Mouse (Mus musculus) hindbrain, embryonic 13.5 days (tissue): ENCODE measurements around the gene Pak2. TPM values are rescaled to one million over a fixed set of nuclear protein-coding genes. Genes with fewer than 3 reads are reported as not detected.
A peak's percentile ranks its signal among the peaks of the same experiment; 100 is the strongest.
"Not testable (repeated sequence)": the region's sequence is repeated elsewhere in the genome, so short reads cannot be mapped to it uniquely, and the experiment has no call there.

Source experiments
- ATAC-seq: fragments of 200-750 bp; cut with Nextera tagmentation; 2 replicates; pipeline ENCODE4 v1.8.0; 2017; ENCODE audit warnings: moderate TSS enrichment; ENCODE audit not compliant: low FRiP score
- H3K27ac ChIP-seq: fragments of 300-500 bp; sonication (generic); 2 replicates; pipeline ENCODE4 v1.5.1; 2015; ENCODE audit warnings: inconsistent platforms, mild to moderate bottlenecking, moderate library complexity
- H3K27me3 ChIP-seq: fragments of 300-500 bp; sonication (generic); 2 replicates; pipeline ENCODE4 v1.6.1; 2015; ENCODE audit warnings: mild to moderate bottlenecking, inconsistent platforms
- H3K36me3 ChIP-seq: fragments of 300-500 bp; sonication (generic); 2 replicates; pipeline ENCODE4 v1.6.1; 2015; ENCODE audit warnings: mild to moderate bottlenecking, inconsistent platforms
- H3K4me1 ChIP-seq: fragments of 300-500 bp; sonication (generic); replicated peaks from 2 replicates; pipeline ENCODE4 v1.6.1; 2015; ENCODE audit warnings: inconsistent platforms
- H3K4me2 ChIP-seq: fragments of 300-500 bp; sonication (generic); 2 replicates; pipeline ENCODE4 v1.6.1; 2015; ENCODE audit warnings: inconsistent platforms, mild to moderate bottlenecking, moderate library complexity
- H3K4me3 ChIP-seq: fragments of 300-500 bp; sonication (generic); 2 replicates; pipeline ENCODE4 v1.5.1; 2015; ENCODE audit warnings: mild to moderate bottlenecking, inconsistent platforms
- H3K9ac ChIP-seq: fragments of 300-500 bp; sonication (generic); 2 replicates; pipeline ENCODE4 v1.6.1; 2015; ENCODE audit warnings: mild to moderate bottlenecking, inconsistent platforms
- H3K9me3 ChIP-seq: fragments of 300-500 bp; sonication (generic); 2 replicates; pipeline ENCODE4 v1.6.1; 2016; ENCODE audit warnings: inconsistent platforms
- WGBS: fragments of 180-500 bp; shearing (Covaris S2); methylation state at CpG from one replicate; pipeline ENCODE4 v1.1.7; 2015; 5-methylcytosine and 5-hydroxymethylcytosine counted together
- polyA plus RNA-seq: library from polyadenylated mRNA; unstranded; fragments of >200 nt; fragmentation: Nextera tagmentation; extraction: Ambion mirVana; gene quantifications from 2 replicates; pipeline ENCODE4 v1.2.1, GENCODE M21; 2015

The Pak2 gene
- polyA plus RNA-seq, 1 experiment from 2014 or later: 35.3 TPM

- H3K4me1 ChIP-seq: no peaks in the 10 kb centered on the region
- no peaks in the 10 kb centered on the region for H3K27me3 ChIP-seq
- H3K4me2 ChIP-seq: no peak overlapping the region
- peaks cover 39% of the 10 kb centered on the region for H3K36me3 ChIP-seq
- H3K4me3 ChIP-seq: no peak overlapping the region
- no peak overlapping the region for H3K27ac ChIP-seq
- no peaks in the 10 kb centered on the region for H3K9me3 ChIP-seq
- ATAC-seq: no peak
- WGBS: 80% methylated on average over 15 of the region's 15 CpGs
- no peak overlapping the region for H3K9ac ChIP-seq
Observed at GRCm38 (mm10) chr16:32110951-32111699, 32.0 kb upstream of the Pak2 start.

- Histone ChIP-seq H3K4me2 (no peak overlapping the region), H3K36me3 (peaks cover 60% of the 10 kb centered on the region), H3K4me1 (no peaks in the 10 kb centered on the region), H3K9ac (no peak overlapping the region), H3K9me3 (no peaks in the 10 kb centered on the region), H3K27ac (no peak overlapping the region), H3K27me3 (no peaks in the 10 kb centered on the region), H3K4me3 (no peak overlapping the region)
- WGBS: 91% methylated on average over 2 of the region's 2 CpGs
- no peak for ATAC-seq
Observed at GRCm38 (mm10) chr16:32108578-32108977, 29.4 kb upstream of the Pak2 start.

GRCm38 (mm10) chr16:32108170-32108569 lies 29.0 kb upstream of the Pak2 start:
- no peaks in the 10 kb centered on the region for H3K4me1 ChIP-seq
- no peak overlapping the region for H3K27ac ChIP-seq
- H3K9ac ChIP-seq: no peak overlapping the region
- H3K27me3 ChIP-seq: no peaks in the 10 kb centered on the region
- H3K4me3 ChIP-seq: no peak overlapping the region
- ATAC-seq: no peak
- H3K36me3 ChIP-seq: peaks cover 64% of the 10 kb centered on the region
- no peak overlapping the region for H3K4me2 ChIP-seq
- H3K9me3 ChIP-seq: no peaks in the 10 kb centered on the region
- WGBS: 90% methylated on average over 7 of the region's 7 CpGs

GRCm38 (mm10) chr16:32107342-32108045 lies 28.4 kb upstream of the Pak2 start:
- ATAC-seq: no peak
- no peaks in the 10 kb centered on the region for H3K9me3 ChIP-seq
- WGBS: 92% methylated on average over 12 of the region's 12 CpGs
- peaks cover 70% of the 10 kb centered on the region for H3K36me3 ChIP-seq
- H3K27me3 ChIP-seq: no peaks in the 10 kb centered on the region
- no peak overlapping the region for H3K4me3 ChIP-seq
- no peak overlapping the region for H3K4me2 ChIP-seq
- H3K4me1 ChIP-seq: no peaks in the 10 kb centered on the region
- H3K9ac ChIP-seq: no peak overlapping the region
- H3K27ac ChIP-seq: no peak overlapping the region

- H3K9ac ChIP-seq: no peak overlapping the region
- H3K4me3 ChIP-seq: no peak overlapping the region
- no peak overlapping the region for H3K4me2 ChIP-seq
- no peak for ATAC-seq
- no peaks in the 10 kb centered on the region for H3K9me3 ChIP-seq
- no peaks in the 10 kb centered on the region for H3K4me1 ChIP-seq
- WGBS: 96% methylated on average over 1 of the region's 1 CpGs
- H3K27ac ChIP-seq: no peak overlapping the region
- peaks cover 77% of the 10 kb centered on the region for H3K36me3 ChIP-seq
- no peaks in the 10 kb centered on the region for H3K27me3 ChIP-seq
Observed at GRCm38 (mm10) chr16:32105698-32106097, 26.6 kb upstream of the Pak2 start.

- H3K4me2 ChIP-seq: no peak overlapping the region
- no peak overlapping the region for H3K9ac ChIP-seq
- H3K4me3 ChIP-seq: no peak overlapping the region
- no peaks in the 10 kb centered on the region for H3K27me3 ChIP-seq
- WGBS: 94% methylated on average over 13 of the region's 13 CpGs
- H3K9me3 ChIP-seq: no peaks in the 10 kb centered on the region
- no peak overlapping the region for H3K27ac ChIP-seq
- H3K4me1 ChIP-seq: peaks cover 22% of the 10 kb centered on the region
- no peak for ATAC-seq
- peaks cover 50% of the 10 kb centered on the region for H3K36me3 ChIP-seq
Observed at GRCm38 (mm10) chr16:32102295-32102694, 23.2 kb upstream of the Pak2 start.

GRCm38 (mm10) chr16:32099638-32100150 lies 20.6 kb upstream of the Pak2 start, which contains the start of the genes Pigx and Cep19:
Gene Pigx (minus strand): TSS chr16:32099740.
Gene Cep19 (plus strand): TSS chr16:32099800.
- Histone ChIP-seq H3K9me3 (no peaks in the 10 kb centered on the region), H3K9ac (peak within 1 kb of the TSS; percentile 94), H3K4me3 (peak within 1 kb of the TSS; percentile 97), H3K27ac (peak within 1 kb of the TSS; percentile 89), H3K27me3 (no peaks in the 10 kb centered on the region), H3K4me2 (peak within 1 kb of the TSS; percentile 83), H3K36me3 (peaks cover 37% of the 10 kb centered on the region), H3K4me1 (peaks cover 22% of the 10 kb centered on the region)
- ATAC-seq: peak; percentile 98
- WGBS: under 1% methylated on average over 11 of the region's 34 CpGs

GRCm38 (mm10) chr16:32098897-32099637 lies 19.9 kb upstream of the Pak2 start:
- Histone ChIP-seq H3K9ac (peak overlapping the region; percentile 94), H3K4me2 (peak overlapping the region; percentile 83), H3K4me1 (peaks cover 22% of the 10 kb centered on the region), H3K4me3 (peak overlapping the region; percentile 97), H3K27ac (peak overlapping the region; percentile 89), H3K9me3 (no peaks in the 10 kb centered on the region), H3K36me3 (peaks cover 36% of the 10 kb centered on the region), H3K27me3 (no peaks in the 10 kb centered on the region)
- ATAC-seq: peak; percentile 88
- under 1% methylated on average over 39 of the region's 39 CpGs for WGBS

- H3K9me3 ChIP-seq, ATAC-seq, H3K9ac ChIP-seq, H3K4me3 ChIP-seq, H3K27ac ChIP-seq, H3K27me3 ChIP-seq: not testable (repeated sequence)
- Histone ChIP-seq H3K4me1 (peaks cover 22% of the 10 kb centered on the region), H3K36me3 (peaks cover 23% of the 10 kb centered on the region), H3K4me2 (peak overlapping the region; percentile 83; the same call in 1 of the 2 replicates)
- WGBS: 94% methylated on average over 2 of the region's 2 CpGs
Observed at GRCm38 (mm10) chr16:32097757-32098156, 18.6 kb upstream of the Pak2 start.

- H3K4me2 ChIP-seq: no peak overlapping the region
- H3K27ac ChIP-seq: no peak overlapping the region
- H3K4me1 ChIP-seq: no peaks in the 10 kb centered on the region
- no peak overlapping the region for H3K4me3 ChIP-seq
- WGBS: 98% methylated on average over 7 of the region's 7 CpGs
- ATAC-seq: no peak
- H3K27me3 ChIP-seq: no peaks in the 10 kb centered on the region
- H3K36me3 ChIP-seq: peaks cover 69% of the 10 kb centered on the region
- H3K9ac ChIP-seq: no peak overlapping the region
- H3K9me3 ChIP-seq: no peaks in the 10 kb centered on the region
Observed at GRCm38 (mm10) chr16:32091466-32091865, 12.3 kb upstream of the Pak2 start.

GRCm38 (mm10) chr16:32087629-32088443 lies 8.7 kb upstream of the Pak2 start:
- H3K27me3 ChIP-seq: no peaks in the 10 kb centered on the region
- H3K9ac ChIP-seq: no peak overlapping the region
- peaks cover 86% of the 10 kb centered on the region for H3K36me3 ChIP-seq
- no peak overlapping the region for H3K4me3 ChIP-seq
- no peak for ATAC-seq
- no peak overlapping the region for H3K4me2 ChIP-seq
- H3K4me1 ChIP-seq: no peaks in the 10 kb centered on the region
- no peak overlapping the region for H3K27ac ChIP-seq
- no peaks in the 10 kb centered on the region for H3K9me3 ChIP-seq
- WGBS: 89% methylated on average over 17 of the region's 17 CpGs
